Mouse (Mus musculus) midbrain, embryonic 14.5 days (tissue): ENCODE data around the gene Nphp4. TPM values are rescaled to one million over a fixed set of nuclear protein-coding genes. Genes with fewer than 3 reads are reported as not detected.

Experiments
- ATAC-seq: fragments of 200-750 bp; cut with Nextera tagmentation; 2 replicates; pipeline ENCODE4 v1.8.0; 2017; ENCODE audit warnings: moderate number of reproducible peaks, moderate library complexity; ENCODE audit not compliant: low FRiP score, low TSS enrichment
- DNase-seq: peaks from one replicate; pipeline ENCODE4 v3.0.0-alpha.2; 2015
- H3K27ac ChIP-seq: fragments of 300-500 bp; sonication (generic); replicated peaks from 2 replicates; pipeline ENCODE4 v1.5.1; 2014; ENCODE audit warnings: mild to moderate bottlenecking, low read depth, low read length, moderate library complexity
- H3K27me3 ChIP-seq: fragments of 300-500 bp; sonication (generic); 2 replicates; pipeline ENCODE4 v1.6.1; 2014; ENCODE audit warnings: low read length, control low read depth, mixed read lengths; ENCODE audit not compliant: control insufficient read depth, insufficient read depth
- H3K36me3 ChIP-seq: fragments of 300-500 bp; sonication (generic); 2 replicates; pipeline ENCODE4 v1.6.1; 2014; ENCODE audit warnings: low read length, control low read depth; ENCODE audit not compliant: control insufficient read depth, insufficient read depth
- H3K4me1 ChIP-seq: fragments of 300-500 bp; sonication (generic); 2 replicates; pipeline ENCODE4 v1.6.1; 2014; ENCODE audit warnings: mild to moderate bottlenecking, antibody characterized with exemption, low read length, control low read depth; ENCODE audit not compliant: control insufficient read depth, insufficient read depth
- H3K4me2 ChIP-seq: fragments of 300-500 bp; sonication (generic); 2 replicates; pipeline ENCODE4 v1.6.1; 2014; ENCODE audit warnings: mild to moderate bottlenecking, low read length, moderate library complexity
- H3K4me3 ChIP-seq: fragments of 300-500 bp; sonication (generic); replicated peaks from 2 replicates; pipeline ENCODE4 v1.5.1; 2014; ENCODE audit warnings: low read depth, low read length
- H3K9ac ChIP-seq: fragments of 300-500 bp; sonication (generic); replicated peaks from 2 replicates; pipeline ENCODE4 v1.6.1; 2014; ENCODE audit warnings: mild to moderate bottlenecking, low read length, moderate library complexity
- H3K9me3 ChIP-seq: fragments of 300-500 bp; sonication (generic); 2 replicates; pipeline ENCODE4 v1.6.1; 2016; ENCODE audit warnings: low read length, control low read depth, mixed read lengths; ENCODE audit not compliant: control insufficient read depth
- WGBS: fragments of 180-500 bp; shearing (Covaris S2); extraction: QIAGEN DNeasy Blood & Tissue Kit; methylation state at CpG from one replicate; pipeline ENCODE4 v1.1.7; 2014; 5-methylcytosine and 5-hydroxymethylcytosine counted together
- polyA plus RNA-seq: library from polyadenylated mRNA; unstranded; fragments of >200 nt; fragmentation: Nextera tagmentation; extraction: Ambion mirVana; gene quantifications from 2 replicates; pipeline ENCODE4 v1.2.1, GENCODE M21; 2014

The Nphp4 gene
- 5.9 and 6.0 TPM in 2 replicates for polyA plus RNA-seq

GRCm38 (mm10) chr4:152476427-152477023 is at the start of gene Nphp4:
Gene Nphp4, plus strand, starts transcription at chr4:152476706.
- Histone ChIP-seq H3K27me3 (no peaks in the 10 kb centered on the region), H3K4me1 (peaks cover 15% of the 10 kb centered on the region), H3K9ac (peak within 1 kb of the TSS; percentile 57), H3K4me3 (peak within 1 kb of the TSS; percentile 62), H3K9me3 (no peaks in the 10 kb centered on the region; the same call in 1 of the 2 replicates), H3K27ac (peak within 1 kb of the TSS; percentile 79), H3K4me2 (peak within 1 kb of the TSS; percentile 90), H3K36me3 (no peaks in the 10 kb centered on the region)
- 1% methylated on average over 18 of the region's 18 CpGs for WGBS
- peak; percentile 47 for DNase-seq
- ATAC-seq = no peak

GRCm38 (mm10) chr4:152428259-152428658 is 48.2 kb upstream of the Nphp4 start:
- Histone ChIP-seq H3K4me2 (no peak overlapping the region), H3K9ac (no peak overlapping the region), H3K27ac (no peak overlapping the region), H3K27me3 (no peaks in the 10 kb centered on the region), H3K36me3 (no peaks in the 10 kb centered on the region), H3K4me3 (no peak overlapping the region), H3K9me3 (no peaks in the 10 kb centered on the region), H3K4me1 (no peaks in the 10 kb centered on the region)
- 56% methylated on average over 8 of the region's 8 CpGs for WGBS
- DNase-seq = no peak
- no peak for ATAC-seq

GRCm38 (mm10) chr4:152432308-152432707 is 44.2 kb upstream of the Nphp4 start:
- WGBS = 54% methylated on average over 5 of the region's 5 CpGs
- Histone ChIP-seq H3K9me3 (no peaks in the 10 kb centered on the region), H3K36me3 (no peaks in the 10 kb centered on the region), H3K27ac (no peak overlapping the region), H3K9ac (no peak overlapping the region), H3K4me3 (no peak overlapping the region), H3K27me3 (no peaks in the 10 kb centered on the region), H3K4me2 (no peak overlapping the region), H3K4me1 (no peaks in the 10 kb centered on the region)
- peak; percentile 44 for DNase-seq
- no peak for ATAC-seq

- Histone ChIP-seq H3K4me2 (peak overlapping the region; percentile 58), H3K27me3 (no peaks in the 10 kb centered on the region), H3K4me1 (no peaks in the 10 kb centered on the region), H3K27ac (no peak overlapping the region), H3K9me3 (no peaks in the 10 kb centered on the region), H3K9ac (peak overlapping the region; percentile 9; the same call in 1 of the 2 replicates), H3K4me3 (peak overlapping the region; percentile 20), H3K36me3 (no peaks in the 10 kb centered on the region)
- 1% methylated on average over 9 of the region's 9 CpGs for WGBS
- DNase-seq (peak; percentile 97), ATAC-seq (peak; percentile 90)
These were observed 41.7 kb upstream of the Nphp4 start for GRCm38 (mm10) chr4:152434836-152435235.

GRCm38 (mm10) chr4:152435255-152435654 is 41.3 kb upstream of the Nphp4 start:
- Histone ChIP-seq H3K4me1 (no peaks in the 10 kb centered on the region), H3K4me3 (peak overlapping the region; percentile 20), H3K27me3 (no peaks in the 10 kb centered on the region), H3K4me2 (peak overlapping the region; percentile 58), H3K9me3 (no peaks in the 10 kb centered on the region), H3K27ac (no peak overlapping the region), H3K9ac (peak overlapping the region; percentile 9; the same call in 1 of the 2 replicates), H3K36me3 (no peaks in the 10 kb centered on the region)
- ATAC-seq (peak; percentile 57; the same call in 1 of the 2 replicates), DNase-seq (peak; percentile 90)
- WGBS = 9% methylated on average over 10 of the region's 10 CpGs

GRCm38 (mm10) chr4:152440882-152441281 is 35.6 kb upstream of the Nphp4 start:
- H3K4me1 ChIP-seq = no peaks in the 10 kb centered on the region
- no peak overlapping the region for H3K9ac ChIP-seq
- no peaks in the 10 kb centered on the region for H3K9me3 ChIP-seq
- H3K4me2 ChIP-seq = no peak overlapping the region
- no peak overlapping the region for H3K27ac ChIP-seq
- no peak for DNase-seq
- 66% methylated on average over 9 of the region's 9 CpGs for WGBS
- no peak overlapping the region for H3K4me3 ChIP-seq
- no peaks in the 10 kb centered on the region for H3K27me3 ChIP-seq
- no peak for ATAC-seq
- H3K36me3 ChIP-seq = no peaks in the 10 kb centered on the region

- Histone ChIP-seq H3K36me3 (no peaks in the 10 kb centered on the region), H3K4me1 (no peaks in the 10 kb centered on the region), H3K27ac (no peak overlapping the region), H3K9me3 (no peaks in the 10 kb centered on the region), H3K27me3 (no peaks in the 10 kb centered on the region), H3K9ac (no peak overlapping the region), H3K4me3 (no peak overlapping the region), H3K4me2 (no peak overlapping the region)
- DNase-seq (peak; percentile 44), ATAC-seq (no peak)
- 28% methylated on average over 9 of the region's 9 CpGs for WGBS
These were observed 35.0 kb upstream of the Nphp4 start for GRCm38 (mm10) chr4:152441536-152441935.

- Histone ChIP-seq H3K4me3 (no peak overlapping the region), H3K36me3 (no peaks in the 10 kb centered on the region), H3K27ac (no peak overlapping the region), H3K4me1 (no peaks in the 10 kb centered on the region), H3K9ac (no peak overlapping the region), H3K27me3 (no peaks in the 10 kb centered on the region), H3K4me2 (no peak overlapping the region), H3K9me3 (no peaks in the 10 kb centered on the region)
- ATAC-seq = no peak
- 85% methylated on average over 10 of the region's 10 CpGs for WGBS
- DNase-seq = no peak
These were observed 30.3 kb upstream of the Nphp4 start for GRCm38 (mm10) chr4:152446178-152446577.
